Mouse (Mus musculus): Measurements from ENCODE around the gene Slc25a44. TPM values are rescaled to one million over a fixed set of nuclear protein-coding genes. Genes with fewer than 3 reads are reported as not detected.

The Slc25a44 gene
- 21.4 TPM for polyA plus RNA-seq (2014; fragmentation: Illumina TruSeq; extraction: RNeasy Lipid Tissue Mini Kit (QIAGEN cat#74804); ENCODE audit: low read depth, low replicate concordance)

GRCm38 (mm10) chr3:88424605-88425329 lies at the start of gene Slc25a44:
Gene Slc25a44 (minus strand): TSS chr3:88425139.

GRCm38 (mm10) chr3:88460983-88461696 lies 36.2 kb upstream of the Slc25a44 start, which contains the start of gene Sema4a:
Gene Sema4a (minus strand): TSS chr3:88461182.

GRCm38 (mm10) chr3:88409741-88410644 lies 14.9 kb downstream of the Slc25a44 start, which contains the start of gene Pmf1:
Gene Pmf1 (minus strand): TSS chr3:88410331.

GRCm38 (mm10) chr3:88384364-88384763 lies 40.6 kb downstream of the Slc25a44 start, which contains the start of gene Bglap:
Gene Bglap (minus strand): TSS chr3:88384464.

GRCm38 (mm10) chr3:88378599-88378998 lies 46.3 kb downstream of the Slc25a44 start, which contains the start of gene Bglap2:
Gene Bglap2 (minus strand): TSS chr3:88378699.

GRCm38 (mm10) chr3:88372643-88373042 lies 52.3 kb downstream of the Slc25a44 start, which contains the start of gene Bglap3:
Gene Bglap3 (minus strand): TSS chr3:88372743.

GRCm38 (mm10) chr3:88364337-88364736 lies 60.6 kb downstream of the Slc25a44 start, which contains the start of gene Paqr6:
Gene Paqr6 (plus strand): TSS chr3:88364584.

Other genes starting within 250 kb of the Slc25a44 start
- not detected for gene Rhbg, start 170.4 kb downstream of the Slc25a44 start, polyA plus RNA-seq (2014; fragmentation: Illumina TruSeq; extraction: RNeasy Lipid Tissue Mini Kit (QIAGEN cat#74804); ENCODE audit: low read depth, low replicate concordance)
- not detected for gene Gm38392, start 137.9 kb downstream of the Slc25a44 start, polyA plus RNA-seq (2014; fragmentation: Illumina TruSeq; extraction: RNeasy Lipid Tissue Mini Kit (QIAGEN cat#74804); ENCODE audit: low read depth, low replicate concordance)
- gene Tsacc, start 128.1 kb downstream of the Slc25a44 start, polyA plus RNA-seq (2014; fragmentation: Illumina TruSeq; extraction: RNeasy Lipid Tissue Mini Kit (QIAGEN cat#74804); ENCODE audit: low read depth, low replicate concordance) = 3.9 TPM
- 157 TPM for gene Cct3, start 128.0 kb downstream of the Slc25a44 start, polyA plus RNA-seq (2014; fragmentation: Illumina TruSeq; extraction: RNeasy Lipid Tissue Mini Kit (QIAGEN cat#74804); ENCODE audit: low read depth, low replicate concordance)
- 2.6 TPM for gene Glmp, start 100.1 kb downstream of the Slc25a44 start, polyA plus RNA-seq (2014; fragmentation: Illumina TruSeq; extraction: RNeasy Lipid Tissue Mini Kit (QIAGEN cat#74804); ENCODE audit: low read depth, low replicate concordance)
- 0.29 TPM for gene Tmem79, start 89.0 kb downstream of the Slc25a44 start, polyA plus RNA-seq (2014; fragmentation: Illumina TruSeq; extraction: RNeasy Lipid Tissue Mini Kit (QIAGEN cat#74804); ENCODE audit: low read depth, low replicate concordance)
- gene Smg5, start 88.9 kb downstream of the Slc25a44 start, polyA plus RNA-seq (2014; fragmentation: Illumina TruSeq; extraction: RNeasy Lipid Tissue Mini Kit (QIAGEN cat#74804); ENCODE audit: low read depth, low replicate concordance) = 21.1 TPM
- not detected for gene Paqr6, start 60.6 kb downstream of the Slc25a44 start, polyA plus RNA-seq (2014; fragmentation: Illumina TruSeq; extraction: RNeasy Lipid Tissue Mini Kit (QIAGEN cat#74804); ENCODE audit: low read depth, low replicate concordance)
- not detected for gene Bglap3, start 52.4 kb downstream of the Slc25a44 start, polyA plus RNA-seq (2014; fragmentation: Illumina TruSeq; extraction: RNeasy Lipid Tissue Mini Kit (QIAGEN cat#74804); ENCODE audit: low read depth, low replicate concordance)
- gene Bglap2, start 46.4 kb downstream of the Slc25a44 start, polyA plus RNA-seq (2014; fragmentation: Illumina TruSeq; extraction: RNeasy Lipid Tissue Mini Kit (QIAGEN cat#74804); ENCODE audit: low read depth, low replicate concordance) = not detected
- not detected for gene Bglap, start 40.7 kb downstream of the Slc25a44 start, polyA plus RNA-seq (2014; fragmentation: Illumina TruSeq; extraction: RNeasy Lipid Tissue Mini Kit (QIAGEN cat#74804); ENCODE audit: low read depth, low replicate concordance)
- 3.0 TPM for gene Pmf1, start 14.8 kb downstream of the Slc25a44 start, polyA plus RNA-seq (2014; fragmentation: Illumina TruSeq; extraction: RNeasy Lipid Tissue Mini Kit (QIAGEN cat#74804); ENCODE audit: low read depth, low replicate concordance)
- 2.4 TPM for gene Sema4a, start 36.0 kb upstream of the Slc25a44 start, polyA plus RNA-seq (2014; fragmentation: Illumina TruSeq; extraction: RNeasy Lipid Tissue Mini Kit (QIAGEN cat#74804); ENCODE audit: low read depth, low replicate concordance)
- 4.2 TPM for gene Lmna, start 84.8 kb upstream of the Slc25a44 start, polyA plus RNA-seq (2014; fragmentation: Illumina TruSeq; extraction: RNeasy Lipid Tissue Mini Kit (QIAGEN cat#74804); ENCODE audit: low read depth, low replicate concordance)
- gene Mex3a, start 107.3 kb upstream of the Slc25a44 start, polyA plus RNA-seq (2014; fragmentation: Illumina TruSeq; extraction: RNeasy Lipid Tissue Mini Kit (QIAGEN cat#74804); ENCODE audit: low read depth, low replicate concordance) = 2.4 TPM
- not detected for gene Rab25, start 123.2 kb upstream of the Slc25a44 start, polyA plus RNA-seq (2014; fragmentation: Illumina TruSeq; extraction: RNeasy Lipid Tissue Mini Kit (QIAGEN cat#74804); ENCODE audit: low read depth, low replicate concordance)
- 5.0 TPM for gene Lamtor2, start 127.9 kb upstream of the Slc25a44 start, polyA plus RNA-seq (2014; fragmentation: Illumina TruSeq; extraction: RNeasy Lipid Tissue Mini Kit (QIAGEN cat#74804); ENCODE audit: low read depth, low replicate concordance)
- 22.3 TPM for gene Ubqln4, start 128.6 kb upstream of the Slc25a44 start, polyA plus RNA-seq (2014; fragmentation: Illumina TruSeq; extraction: RNeasy Lipid Tissue Mini Kit (QIAGEN cat#74804); ENCODE audit: low read depth, low replicate concordance)
- gene Ssr2, start 150.7 kb upstream of the Slc25a44 start, polyA plus RNA-seq (2014; fragmentation: Illumina TruSeq; extraction: RNeasy Lipid Tissue Mini Kit (QIAGEN cat#74804); ENCODE audit: low read depth, low replicate concordance) = 33.1 TPM
- 5.5 TPM for gene Arhgef2, start 180.8 kb upstream of the Slc25a44 start, polyA plus RNA-seq (2014; fragmentation: Illumina TruSeq; extraction: RNeasy Lipid Tissue Mini Kit (QIAGEN cat#74804); ENCODE audit: low read depth, low replicate concordance)
- not detected for gene Rxfp4, start 228.0 kb upstream of the Slc25a44 start, polyA plus RNA-seq (2014; fragmentation: Illumina TruSeq; extraction: RNeasy Lipid Tissue Mini Kit (QIAGEN cat#74804); ENCODE audit: low read depth, low replicate concordance)

All from adrenal gland, adult 10 weeks (tissue).